Mouse (Mus musculus) stomach, embryonic 16.5 days (tissue): ENCODE measurements at regions not wholly inside any gene's neighbourhood (a gene's known extent, or its start where the extent isn't known, plus 50 kb on each side); places are given as distances from the start of the nearest gene placed in this dataset.

Source experiments
- ATAC-seq: fragments of 200-750 bp; cut with Nextera tagmentation; 2 replicates; pipeline ENCODE4 v1.8.0; 2017; ENCODE audit warnings: moderate number of reproducible peaks, moderate TSS enrichment; ENCODE audit not compliant: insufficient read depth, low FRiP score
- H3K27ac ChIP-seq: fragments of 300-500 bp; sonication (generic); 2 replicates; pipeline ENCODE4 v1.5.1; 2014; ENCODE audit warnings: low read length
- H3K27me3 ChIP-seq: fragments of 300-500 bp; sonication (generic); 2 replicates; pipeline ENCODE4 v1.6.1; 2014; ENCODE audit warnings: low read length, control low read depth, mixed read lengths; ENCODE audit not compliant: control insufficient read depth, insufficient read depth
- H3K36me3 ChIP-seq: fragments of 300-500 bp; sonication (generic); 2 replicates; pipeline ENCODE4 v1.6.1; 2014; ENCODE audit warnings: low read length; ENCODE audit not compliant: control insufficient read depth, insufficient read depth
- H3K4me1 ChIP-seq: fragments of 300-500 bp; sonication (generic); 2 replicates; pipeline ENCODE4 v1.6.1; 2014; ENCODE audit warnings: low read length, control low read depth, mixed read lengths; ENCODE audit not compliant: control insufficient read depth, insufficient read depth
- H3K4me2 ChIP-seq: fragments of 300-500 bp; sonication (generic); 2 replicates; pipeline ENCODE4 v1.6.1; 2014; ENCODE audit warnings: low read depth, low read length, mixed read lengths
- H3K4me3 ChIP-seq: fragments of 300-500 bp; sonication (generic); replicated peaks from 2 replicates; pipeline ENCODE4 v1.5.1; 2014; ENCODE audit warnings: mild to moderate bottlenecking, low read length
- H3K9ac ChIP-seq: fragments of 300-500 bp; sonication (generic); 2 replicates; pipeline ENCODE4 v1.6.1; 2014; ENCODE audit warnings: low read length
- H3K9me3 ChIP-seq: fragments of 300-500 bp; sonication (generic); replicated peaks from 2 replicates; pipeline ENCODE4 v1.6.1; 2016; ENCODE audit warnings: low read length, control low read depth; ENCODE audit not compliant: control insufficient read depth
- WGBS: fragments of 180-500 bp; shearing (Covaris S2); extraction: QIAGEN DNeasy Blood & Tissue Kit; methylation state at CpG from one replicate; pipeline ENCODE4 v1.1.7; 2014; 5-methylcytosine and 5-hydroxymethylcytosine counted together

DNA sequence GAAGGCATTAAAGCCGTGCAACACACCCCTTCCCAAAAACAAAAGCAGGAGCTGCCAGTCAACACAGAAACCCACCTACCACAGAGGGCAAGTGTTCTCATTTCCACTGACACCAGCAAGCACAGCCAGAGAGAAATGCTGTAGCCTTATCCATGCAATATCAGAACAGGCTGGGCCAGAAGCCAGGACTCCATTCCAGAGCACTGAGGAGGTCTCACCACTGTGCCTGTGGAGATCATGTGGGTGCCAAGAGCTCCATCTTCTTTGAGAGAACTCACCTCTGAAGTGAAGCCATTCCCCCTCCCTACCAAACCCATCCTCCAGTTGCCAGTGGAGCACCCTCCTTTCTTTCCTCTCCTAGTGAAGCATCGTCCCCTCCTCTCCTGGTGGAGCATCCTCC lies 270.7 kb upstream of the Hs6st1 start:
- H3K4me3 ChIP-seq, result no peak overlapping the region
- no peaks in the 10 kb centered on the region for H3K9me3 ChIP-seq
- no peaks in the 10 kb centered on the region for H3K36me3 ChIP-seq
- no peak overlapping the region for H3K9ac ChIP-seq
- H3K4me2 ChIP-seq, result no peak overlapping the region
- no peaks in the 10 kb centered on the region for H3K27me3 ChIP-seq
- H3K27ac ChIP-seq, result no peak overlapping the region
- no peaks in the 10 kb centered on the region for H3K4me1 ChIP-seq
- 87% methylated on average over 2 of the region's 2 CpGs for WGBS
- ATAC-seq, result no peak

DNA sequence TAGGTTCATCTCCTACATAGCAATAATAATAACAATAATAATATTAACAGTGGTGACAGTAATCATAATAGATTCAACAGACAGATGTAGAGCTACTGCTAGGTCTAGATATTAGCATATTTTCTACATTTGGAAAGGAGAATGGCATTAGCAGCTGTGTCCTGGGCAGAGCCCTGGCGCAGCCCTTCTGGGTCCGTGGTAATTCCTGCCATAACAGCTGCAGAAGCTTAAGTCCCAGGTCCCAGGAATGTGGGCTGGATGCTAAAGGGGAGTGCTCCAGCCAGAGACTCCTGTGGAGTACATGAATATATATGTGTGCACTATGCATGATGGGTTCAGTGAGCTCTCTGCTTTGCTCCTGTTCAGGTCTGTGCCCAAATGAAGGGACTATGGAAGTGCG lies 262.7 kb upstream of the Hs6st1 start:
- Histone ChIP-seq H3K27me3 (no peaks in the 10 kb centered on the region), H3K27ac (no peak overlapping the region), H3K4me1 (no peaks in the 10 kb centered on the region), H3K4me2 (no peak overlapping the region), H3K9ac (no peak overlapping the region), H3K36me3 (no peaks in the 10 kb centered on the region), H3K4me3 (no peak overlapping the region), H3K9me3 (no peaks in the 10 kb centered on the region)
- 76% methylated on average over 3 of the region's 3 CpGs for WGBS
- ATAC-seq, result no peak

DNA sequence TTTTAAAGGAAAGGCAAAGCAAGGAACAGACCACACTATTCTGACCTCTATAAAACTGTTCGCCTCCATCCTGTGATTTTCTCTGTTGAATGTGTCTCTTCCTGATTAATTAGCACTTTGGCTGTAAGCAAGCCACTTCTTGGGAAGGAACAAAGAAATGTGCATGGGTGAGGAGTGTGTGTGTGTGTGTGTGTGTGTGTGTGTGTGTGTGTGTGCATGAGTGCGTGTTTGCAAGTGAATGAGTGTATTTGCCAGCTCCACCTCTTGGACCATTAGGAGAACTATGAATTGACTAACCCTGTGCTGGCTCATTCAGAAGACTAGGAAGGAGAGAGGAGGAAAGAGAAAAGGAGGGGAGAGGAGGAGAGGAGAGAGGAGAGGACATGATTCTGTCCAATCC lies 261.9 kb upstream of the Hs6st1 start:
- Histone ChIP-seq H3K4me3 (no peak overlapping the region), H3K27ac (no peak overlapping the region), H3K4me2 (no peak overlapping the region), H3K9me3 (no peaks in the 10 kb centered on the region), H3K4me1 (no peaks in the 10 kb centered on the region), H3K36me3 (no peaks in the 10 kb centered on the region), H3K27me3 (no peaks in the 10 kb centered on the region), H3K9ac (no peak overlapping the region)
- ATAC-seq, result no peak
- WGBS, result 40% methylated on average over 2 of the region's 2 CpGs

DNA sequence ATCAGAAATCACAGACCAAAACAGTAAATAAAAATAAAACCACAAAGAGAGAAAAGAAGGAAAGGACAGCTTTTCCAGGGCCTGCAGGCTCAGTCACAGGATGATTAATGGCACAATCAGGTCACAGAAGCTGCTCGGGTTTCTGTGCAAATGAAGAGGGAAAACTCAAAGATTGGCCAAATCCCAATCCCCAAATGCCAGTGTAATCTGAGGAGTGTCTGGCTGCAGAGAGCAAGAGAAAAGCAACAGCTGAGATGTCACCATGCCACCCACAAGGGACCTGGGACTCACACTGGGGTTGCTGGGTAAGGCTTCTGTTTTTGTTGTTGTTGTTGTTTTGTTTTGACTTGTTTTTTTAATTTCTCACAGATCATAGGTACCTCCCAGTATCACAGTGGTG lies 261.5 kb upstream of the Hs6st1 start:
- Histone ChIP-seq H3K27ac (no peak overlapping the region), H3K27me3 (no peaks in the 10 kb centered on the region), H3K4me3 (no peak overlapping the region), H3K4me1 (no peaks in the 10 kb centered on the region), H3K36me3 (no peaks in the 10 kb centered on the region), H3K9me3 (no peaks in the 10 kb centered on the region), H3K9ac (no peak overlapping the region), H3K4me2 (no peak overlapping the region)
- ATAC-seq, result no peak
- WGBS, result 0% methylated on average over 1 of the region's 1 CpGs

DNA sequence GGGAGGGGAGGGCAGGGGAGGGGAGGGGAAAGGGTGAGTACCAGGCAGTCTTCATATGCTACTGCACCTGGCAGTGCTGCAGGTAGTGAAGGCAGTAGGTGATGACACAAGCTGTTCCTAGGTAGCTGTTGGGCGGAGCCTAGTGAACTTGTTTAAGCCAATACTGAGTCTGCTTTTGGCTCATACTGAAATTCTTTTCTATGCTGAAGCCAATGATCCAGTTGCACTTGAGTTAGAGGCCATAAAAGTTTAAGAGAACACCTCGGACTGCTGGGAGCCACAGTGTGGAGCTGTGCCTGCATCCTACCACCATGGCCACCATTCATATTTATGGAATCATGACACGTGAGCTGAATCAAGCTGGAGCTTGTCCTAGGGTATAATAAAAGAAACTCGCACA lies 259.3 kb upstream of the Hs6st1 start:
- no peak overlapping the region for H3K4me3 ChIP-seq
- H3K4me2 ChIP-seq, result no peak overlapping the region
- WGBS, result 78% methylated on average over 4 of the region's 4 CpGs
- H3K4me1 ChIP-seq, result no peaks in the 10 kb centered on the region
- H3K27ac ChIP-seq, result no peak overlapping the region
- no peaks in the 10 kb centered on the region for H3K36me3 ChIP-seq
- ATAC-seq, result no peak
- H3K9me3 ChIP-seq, result no peaks in the 10 kb centered on the region
- H3K9ac ChIP-seq, result no peak overlapping the region
- no peaks in the 10 kb centered on the region for H3K27me3 ChIP-seq

DNA sequence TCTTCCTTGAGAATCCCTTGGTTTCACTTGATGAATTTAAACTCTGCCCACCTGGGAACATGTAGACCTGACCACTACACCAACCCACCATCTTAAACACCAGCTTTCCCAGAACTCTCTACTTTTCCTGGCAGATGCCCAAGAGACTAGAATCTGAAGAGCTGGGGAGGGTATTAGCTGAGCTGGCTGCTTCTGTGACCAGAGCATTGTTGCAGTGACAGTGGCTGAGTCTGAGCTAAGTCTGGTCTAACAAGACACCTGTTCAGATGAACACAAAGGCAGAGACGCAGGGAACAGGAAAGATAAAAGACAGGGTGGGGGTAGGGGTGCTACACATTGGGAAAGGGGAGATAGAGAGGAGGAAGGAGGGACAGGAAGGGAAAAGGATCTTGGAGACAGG lies 258.9 kb upstream of the Hs6st1 start:
- 64% methylated on average over 1 of the region's 1 CpGs for WGBS
- Histone ChIP-seq H3K27me3 (no peaks in the 10 kb centered on the region), H3K4me3 (no peak overlapping the region), H3K4me1 (no peaks in the 10 kb centered on the region), H3K36me3 (no peaks in the 10 kb centered on the region), H3K27ac (no peak overlapping the region), H3K4me2 (no peak overlapping the region), H3K9me3 (no peaks in the 10 kb centered on the region), H3K9ac (no peak overlapping the region)
- no peak for ATAC-seq

DNA sequence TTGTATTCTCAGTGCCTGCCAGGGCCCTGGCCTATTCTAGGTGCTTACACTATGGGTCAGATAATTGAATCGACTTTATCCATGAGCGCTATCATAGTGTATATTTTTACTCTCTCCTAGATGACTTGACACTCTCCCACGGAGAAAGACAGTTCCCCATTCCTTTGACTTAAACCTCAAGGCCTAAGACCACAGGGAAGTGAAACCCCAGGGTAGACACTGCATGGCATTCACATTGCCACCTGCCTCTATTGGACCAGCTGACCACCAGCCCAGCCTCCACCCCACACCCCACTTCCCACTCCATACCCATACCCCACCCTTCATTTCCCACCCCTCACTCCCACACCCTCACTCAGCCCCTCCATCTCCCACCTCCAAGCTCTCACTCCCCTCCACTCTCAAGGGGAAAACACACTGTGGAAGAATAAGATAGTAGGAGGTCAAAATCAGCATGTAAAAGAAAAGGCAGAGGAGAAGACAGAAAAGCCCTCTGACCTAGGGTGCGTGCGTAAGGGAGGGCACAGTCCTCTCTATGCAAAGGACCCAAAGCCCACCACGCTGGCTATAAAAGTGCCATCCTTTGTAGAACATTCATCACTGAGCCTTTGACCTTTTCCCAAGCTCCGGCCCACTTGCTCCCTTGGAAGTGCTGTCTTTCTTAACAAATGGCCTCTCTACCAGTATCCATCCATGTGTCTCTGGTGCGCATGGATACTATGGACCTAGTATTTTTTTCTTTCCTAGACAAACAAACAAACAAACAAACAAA lies 257.4 kb upstream of the Hs6st1 start:
- H3K36me3 ChIP-seq, result no peaks in the 10 kb centered on the region
- H3K9me3 ChIP-seq, result no peaks in the 10 kb centered on the region
- no peak overlapping the region for H3K4me2 ChIP-seq
- no peaks in the 10 kb centered on the region for H3K27me3 ChIP-seq
- no peak overlapping the region for H3K27ac ChIP-seq
- H3K4me1 ChIP-seq, result 0 out of 2 replicates have a peak, but pooled peaks cover 3% of the 10 kb centered on the region
- no peak for ATAC-seq
- H3K9ac ChIP-seq, result no peak overlapping the region
- H3K4me3 ChIP-seq, result no peak overlapping the region
- WGBS, result 73% methylated on average over 8 of the region's 8 CpGs

DNA sequence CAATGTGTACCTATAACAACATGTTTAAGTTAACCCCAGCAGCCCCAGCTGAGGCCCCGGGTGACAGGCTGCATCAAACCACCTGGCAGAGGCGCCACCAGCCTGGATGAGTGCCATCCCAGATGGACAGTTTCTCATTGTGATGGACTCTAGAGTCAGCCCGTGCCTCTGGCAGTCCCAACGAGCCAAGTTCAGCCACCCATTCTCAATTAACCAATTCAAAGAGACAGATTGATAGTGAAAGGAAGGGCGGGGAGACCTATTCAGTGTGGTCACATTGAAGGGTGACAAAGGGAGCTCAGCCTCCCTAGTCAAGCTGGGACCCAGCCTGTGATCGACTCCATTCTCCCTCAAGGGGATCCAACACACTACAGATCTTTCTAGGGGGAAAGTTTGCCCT lies 256.8 kb upstream of the Hs6st1 start:
- WGBS, result 68% methylated on average over 6 of the region's 6 CpGs
- Histone ChIP-seq H3K4me1 (0 out of 2 replicates have a peak, but pooled peaks cover 3% of the 10 kb centered on the region), H3K27me3 (no peaks in the 10 kb centered on the region), H3K4me3 (no peak overlapping the region), H3K4me2 (no peak overlapping the region), H3K9me3 (no peaks in the 10 kb centered on the region), H3K9ac (no peak overlapping the region), H3K36me3 (no peaks in the 10 kb centered on the region), H3K27ac (no peak overlapping the region)
- no peak for ATAC-seq

DNA sequence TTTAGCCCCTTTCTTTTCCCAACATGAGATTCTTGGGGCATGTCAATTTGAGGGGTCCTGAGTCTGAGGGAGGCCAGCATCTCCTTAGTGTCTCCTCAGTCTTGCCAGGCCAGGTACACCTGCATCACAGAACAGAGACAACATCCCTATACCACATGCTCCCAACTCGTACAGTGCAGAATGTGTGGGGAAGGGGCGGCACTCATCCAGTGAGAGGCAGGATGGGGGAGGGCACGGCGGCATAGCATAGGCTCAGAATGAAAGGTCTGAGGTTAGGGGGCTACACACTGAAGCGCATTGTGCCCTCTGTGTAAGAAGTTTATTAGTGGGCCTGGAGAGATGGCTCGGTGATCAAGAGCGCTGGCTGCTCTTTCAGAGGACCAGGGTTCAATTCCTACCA lies 256.4 kb upstream of the Hs6st1 start:
- H3K27me3 ChIP-seq, result no peaks in the 10 kb centered on the region
- ATAC-seq, result no peak
- no peak overlapping the region for H3K4me3 ChIP-seq
- 89% methylated on average over 7 of the region's 7 CpGs for WGBS
- H3K9ac ChIP-seq, result no peak overlapping the region
- no peak overlapping the region for H3K27ac ChIP-seq
- no peak overlapping the region for H3K4me2 ChIP-seq
- H3K4me1 ChIP-seq, result 0 out of 2 replicates have a peak, but pooled peaks cover 3% of the 10 kb centered on the region
- H3K36me3 ChIP-seq, result no peaks in the 10 kb centered on the region
- H3K9me3 ChIP-seq, result no peaks in the 10 kb centered on the region
